Mouse (Mus musculus): ENCODE data around the gene Camp. TPM values are rescaled to one million over a fixed set of nuclear protein-coding genes. Genes with fewer than 3 reads are reported as not detected.

Gene Camp
- polyA plus RNA-seq, 1 experiment = 14.2 TPM

DNA sequence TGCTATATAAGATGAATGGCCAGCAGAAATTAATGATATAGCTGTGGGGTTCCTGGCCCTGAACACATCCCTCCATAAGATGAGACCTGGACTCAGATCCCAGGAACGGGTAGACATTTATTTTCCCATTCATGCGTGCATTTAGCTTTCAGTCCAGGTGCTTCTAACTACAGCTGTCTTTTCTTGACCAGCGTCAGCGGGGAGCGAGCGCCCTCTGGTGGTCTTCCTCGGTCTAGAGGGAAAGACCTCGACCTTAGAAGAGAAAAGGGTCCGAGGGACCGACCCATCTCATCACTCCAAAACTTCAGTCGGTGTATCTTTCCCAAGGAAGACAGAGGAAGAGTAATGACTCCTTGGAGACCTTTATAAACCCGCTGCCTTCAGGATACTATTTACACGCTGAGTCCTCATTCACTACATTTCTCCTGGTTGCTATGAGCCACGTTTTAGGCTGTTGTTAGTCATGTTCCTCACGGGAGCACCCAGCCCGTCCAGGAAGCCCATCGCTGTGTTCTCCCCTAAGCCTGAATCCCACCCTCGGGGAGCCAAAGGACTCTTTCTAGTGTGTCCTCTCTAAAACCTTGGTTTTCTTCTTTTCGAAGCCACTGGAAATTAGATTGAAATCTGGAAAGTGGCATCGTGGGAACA lies 13.1 kb upstream of the Camp start:
- no peaks in the 10 kb centered on the region for H3K36me3 ChIP-seq (ENCODE audit: control insufficient read depth, insufficient read depth, low read length)
- peak; percentile 83 for DNase-seq
- 2% methylated on average over 20 of the region's 20 CpGs for WGBS
- TF ChIP-seq POLR2A (IDR thresholded peaks at IDR 0.05; ENCODE audit: control insufficient read depth, extremely low read depth, insufficient read depth, low read length, poor library complexity) = no peak
- TF ChIP-seq CTCF (IDR thresholded peaks at IDR 0.05; ENCODE audit: borderline replicate concordance, control insufficient read depth, extremely low read depth, insufficient read depth, low read length, poor library complexity) = peak; percentile 78; the same call in 1 of the 2 replicates
- no peak overlapping the region for H3K27ac ChIP-seq (ENCODE audit: control insufficient read depth, insufficient read depth, low read length)
- peaks cover 7% of the 10 kb centered on the region; the same call in 1 of the 2 replicates for H3K4me1 ChIP-seq (replicated peaks; ENCODE audit: control insufficient read depth, insufficient read depth, low read length)
- H3K4me3 ChIP-seq (ENCODE audit: control insufficient read depth, insufficient read depth, low read length) = no peak overlapping the region
- H3K27me3 ChIP-seq (ENCODE audit: control insufficient read depth, insufficient read depth, low read length) = no peaks in the 10 kb centered on the region

DNA sequence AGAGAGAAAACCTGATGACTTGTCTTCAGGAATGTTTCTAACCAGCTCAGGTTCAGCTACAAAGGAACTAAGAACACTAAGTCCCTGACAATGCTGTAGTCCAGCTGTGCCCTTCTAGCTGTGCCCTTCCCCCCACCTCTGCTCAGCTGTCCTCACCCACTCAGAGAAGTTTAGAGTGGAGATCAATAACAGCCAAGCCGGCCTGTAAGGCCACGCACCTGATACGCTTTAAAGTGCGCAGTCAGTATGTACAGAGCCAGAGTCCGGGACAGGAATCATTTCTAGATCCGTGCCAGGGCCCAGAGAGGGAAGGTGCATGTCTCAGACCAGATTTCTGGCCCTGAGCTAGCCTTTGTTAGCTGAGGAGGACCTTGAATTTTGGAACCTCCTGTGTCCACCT lies 6.5 kb upstream of the Camp start:
- WGBS = 89% methylated on average over 6 of the region's 6 CpGs
- H3K27me3 ChIP-seq (ENCODE audit: control insufficient read depth, insufficient read depth, low read length) = no peaks in the 10 kb centered on the region
- no peak overlapping the region for H3K4me3 ChIP-seq (ENCODE audit: control insufficient read depth, insufficient read depth, low read length)
- no peaks in the 10 kb centered on the region for H3K36me3 ChIP-seq (ENCODE audit: control insufficient read depth, insufficient read depth, low read length)
- no peak overlapping the region for H3K27ac ChIP-seq (ENCODE audit: control insufficient read depth, insufficient read depth, low read length)
- no peak for DNase-seq
- H3K4me1 ChIP-seq (replicated peaks; ENCODE audit: control insufficient read depth, insufficient read depth, low read length) = no peaks in the 10 kb centered on the region
- TF ChIP-seq CTCF (IDR thresholded peaks at IDR 0.05; ENCODE audit: borderline replicate concordance, control insufficient read depth, extremely low read depth, insufficient read depth, low read length, poor library complexity) (no peak), POLR2A (IDR thresholded peaks at IDR 0.05; ENCODE audit: control insufficient read depth, extremely low read depth, insufficient read depth, low read length, poor library complexity) (no peak)

DNA sequence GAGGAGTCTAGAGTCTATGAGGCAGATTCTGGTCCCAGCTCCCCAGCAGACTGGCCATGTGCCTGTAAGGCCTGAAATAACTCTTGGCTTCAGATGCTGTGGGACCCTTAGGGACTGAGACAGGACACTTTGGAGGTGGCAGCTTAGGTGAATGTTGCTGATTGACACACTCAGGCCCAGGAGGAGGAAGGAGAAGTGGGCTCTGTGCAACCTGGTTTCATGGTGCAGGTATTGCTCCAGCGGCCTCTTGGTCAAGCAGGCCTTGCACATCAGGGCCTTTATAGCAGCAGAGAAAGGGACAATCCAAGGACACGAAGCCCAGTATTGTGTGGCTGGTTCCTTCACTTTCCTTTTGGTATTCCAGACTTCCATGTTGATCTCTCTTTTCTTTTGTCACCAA lies 4.9 kb upstream of the Camp start:
- H3K4me3 ChIP-seq (ENCODE audit: control insufficient read depth, insufficient read depth, low read length) = no peak overlapping the region
- H3K27me3 ChIP-seq (ENCODE audit: control insufficient read depth, insufficient read depth, low read length) = no peaks in the 10 kb centered on the region
- H3K27ac ChIP-seq (ENCODE audit: control insufficient read depth, insufficient read depth, low read length) = no peak overlapping the region
- H3K4me1 ChIP-seq (replicated peaks; ENCODE audit: control insufficient read depth, insufficient read depth, low read length) = no peaks in the 10 kb centered on the region
- DNase-seq = no peak
- TF ChIP-seq CTCF (IDR thresholded peaks at IDR 0.05; ENCODE audit: borderline replicate concordance, control insufficient read depth, extremely low read depth, insufficient read depth, low read length, poor library complexity) = no peak
- TF ChIP-seq POLR2A (IDR thresholded peaks at IDR 0.05; ENCODE audit: control insufficient read depth, extremely low read depth, insufficient read depth, low read length, poor library complexity) = no peak
- WGBS = 88% methylated on average over 2 of the region's 2 CpGs
- H3K36me3 ChIP-seq (ENCODE audit: control insufficient read depth, insufficient read depth, low read length) = no peaks in the 10 kb centered on the region

DNA sequence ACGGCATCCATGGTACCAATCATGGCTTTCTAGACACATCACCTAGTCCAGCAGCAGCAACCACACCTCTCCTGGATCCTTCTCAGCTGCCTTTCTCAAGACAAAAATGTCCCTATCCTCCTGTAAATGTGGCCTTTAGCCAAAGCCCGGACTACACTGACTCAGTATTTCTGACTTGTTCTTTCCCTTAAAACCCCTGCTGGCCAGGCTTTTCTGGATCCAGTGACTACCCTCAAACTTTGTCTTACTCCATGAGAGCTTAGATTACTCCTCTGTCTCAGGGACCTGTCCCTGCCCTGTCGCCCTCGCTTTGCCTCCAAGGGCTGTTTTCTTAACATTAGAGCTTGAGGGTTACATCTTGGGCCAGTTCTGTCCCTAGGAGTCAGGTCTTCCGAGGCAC lies 682 bp upstream of the Camp start:
- H3K4me3 ChIP-seq (ENCODE audit: control insufficient read depth, insufficient read depth, low read length) = no peak overlapping the region
- H3K4me1 ChIP-seq (replicated peaks; ENCODE audit: control insufficient read depth, insufficient read depth, low read length) = no peaks in the 10 kb centered on the region
- WGBS = 90% methylated on average over 5 of the region's 5 CpGs
- no peak for DNase-seq
- no peaks in the 10 kb centered on the region for H3K27me3 ChIP-seq (ENCODE audit: control insufficient read depth, insufficient read depth, low read length)
- H3K36me3 ChIP-seq (ENCODE audit: control insufficient read depth, insufficient read depth, low read length) = no peaks in the 10 kb centered on the region
- TF ChIP-seq CTCF (IDR thresholded peaks at IDR 0.05; ENCODE audit: borderline replicate concordance, control insufficient read depth, extremely low read depth, insufficient read depth, low read length, poor library complexity) (no peak), POLR2A (IDR thresholded peaks at IDR 0.05; ENCODE audit: control insufficient read depth, extremely low read depth, insufficient read depth, low read length, poor library complexity) (no peak)
- no peak overlapping the region for H3K27ac ChIP-seq (ENCODE audit: control insufficient read depth, insufficient read depth, low read length)

DNA sequence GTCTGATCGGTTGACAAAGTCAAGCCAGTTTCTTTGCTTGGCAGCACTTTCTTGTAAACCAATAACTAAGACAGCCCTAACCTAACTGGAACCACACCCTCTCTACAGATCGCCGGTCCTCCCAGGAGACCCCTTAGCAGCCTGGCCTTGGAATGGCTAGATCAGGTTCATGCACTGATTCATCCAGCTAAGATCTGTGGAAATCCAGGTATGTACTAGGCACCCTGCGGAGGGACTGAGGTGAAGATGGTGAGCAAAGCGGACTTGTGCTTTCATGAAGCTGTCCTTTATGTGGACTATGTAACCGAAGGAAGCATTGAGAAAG lies 16.4 kb downstream of the Camp start:
- TF ChIP-seq CTCF (IDR thresholded peaks at IDR 0.05; ENCODE audit: borderline replicate concordance, control insufficient read depth, extremely low read depth, insufficient read depth, low read length, poor library complexity) = no peak
- no peak for TF ChIP-seq POLR2A (IDR thresholded peaks at IDR 0.05; ENCODE audit: control insufficient read depth, extremely low read depth, insufficient read depth, low read length, poor library complexity)
- H3K27ac ChIP-seq (ENCODE audit: control insufficient read depth, insufficient read depth, low read length) = no peak overlapping the region
- WGBS = 5% methylated on average over 6 of the region's 6 CpGs
- DNase-seq = no peak
- H3K36me3 ChIP-seq (ENCODE audit: control insufficient read depth, insufficient read depth, low read length) = no peaks in the 10 kb centered on the region
- H3K27me3 ChIP-seq (ENCODE audit: control insufficient read depth, insufficient read depth, low read length) = no peaks in the 10 kb centered on the region
- peak overlapping the region; percentile 92 for H3K4me3 ChIP-seq (ENCODE audit: control insufficient read depth, insufficient read depth, low read length)
- H3K4me1 ChIP-seq (replicated peaks; ENCODE audit: control insufficient read depth, insufficient read depth, low read length) = peaks cover 5% of the 10 kb centered on the region

DNA sequence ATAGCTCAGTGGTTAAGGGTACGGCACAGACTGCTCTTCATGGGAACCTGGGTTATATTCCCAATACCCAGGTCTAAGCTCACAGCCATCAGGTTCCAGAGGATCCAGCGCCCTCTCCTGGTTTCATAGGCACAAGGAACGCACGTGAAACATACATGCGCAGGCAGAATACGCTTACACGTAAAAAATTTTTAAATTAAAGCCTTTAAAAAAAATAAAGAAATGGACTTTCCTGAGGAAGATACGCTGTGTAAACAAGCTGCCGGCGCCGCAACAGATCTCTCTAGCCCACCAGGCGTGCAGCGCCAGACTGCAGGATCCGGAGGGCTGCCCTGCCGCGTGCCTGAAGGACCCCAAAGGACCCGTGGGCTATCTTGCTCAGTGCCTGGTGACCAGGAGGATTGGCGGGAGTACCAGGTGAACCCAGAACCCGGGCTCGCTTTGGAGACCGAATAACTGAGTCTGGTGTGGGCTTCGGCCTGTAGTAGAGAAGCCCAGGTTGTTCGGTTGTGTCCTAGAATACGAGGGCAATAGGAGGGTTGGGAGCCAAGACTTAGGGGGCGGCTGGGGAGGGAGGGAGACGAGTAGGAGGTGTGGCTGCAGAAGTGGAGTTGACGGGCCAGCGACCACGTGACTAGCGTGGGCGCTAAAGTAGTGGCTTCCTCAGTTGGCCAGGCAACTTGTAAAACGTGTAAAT lies 16.9 kb downstream of the Camp start, which contains the start of gene Nme6:
Gene Nme6 (plus strand): TSS at position 359 of the 697 bp plus-strand sequence.
- DNase-seq = peak; percentile 86
- TF ChIP-seq CTCF (IDR thresholded peaks at IDR 0.05; ENCODE audit: borderline replicate concordance, control insufficient read depth, extremely low read depth, insufficient read depth, low read length, poor library complexity) = no peak; the same call in 1 of the 2 replicates
- 0 out of 2 replicates have a peak, but pooled peaks have one; percentile 21 for TF ChIP-seq POLR2A (IDR thresholded peaks at IDR 0.05; ENCODE audit: control insufficient read depth, extremely low read depth, insufficient read depth, low read length, poor library complexity)

More for the DNA sequence above, 16.9 kb downstream of the Camp start, which contains the start of gene Nme6:
- H3K4me1 ChIP-seq (replicated peaks; ENCODE audit: control insufficient read depth, insufficient read depth, low read length) = peaks cover 5% of the 10 kb centered on the region
- no peaks in the 10 kb centered on the region for H3K27me3 ChIP-seq (ENCODE audit: control insufficient read depth, insufficient read depth, low read length)
- H3K4me3 ChIP-seq (ENCODE audit: control insufficient read depth, insufficient read depth, low read length) = peak within 1 kb of the TSS; percentile 92
- no peak within 1 kb of the TSS for H3K27ac ChIP-seq (ENCODE audit: control insufficient read depth, insufficient read depth, low read length)
- under 1% methylated on average over 32 of the region's 32 CpGs for WGBS
- no peaks in the 10 kb centered on the region for H3K36me3 ChIP-seq (ENCODE audit: control insufficient read depth, insufficient read depth, low read length)

All from thymus, adult 2 months (tissue).